Mouse (Mus musculus) liver, embryonic 13.5 days (tissue): ENCODE results near the gene Stfa3. TPM values are rescaled to one million over a fixed set of nuclear protein-coding genes. Genes with fewer than 3 reads are reported as not detected.
"Not testable (repeated sequence)": the region's sequence is repeated elsewhere in the genome, so short reads cannot be mapped to it uniquely, and the experiment has no call there.

Source experiments
- ATAC-seq: fragments of 200-750 bp; cut with Nextera tagmentation; 2 replicates; pipeline ENCODE4 v1.8.0; 2017; ENCODE audit warnings: low read depth, mild to moderate bottlenecking, moderate number of reproducible peaks, moderate library complexity
- DNase-seq: peaks from one replicate; pipeline ENCODE4 v3.0.0; 2022
- H3K27ac ChIP-seq: fragments of 300-500 bp; sonication (generic); 2 replicates; pipeline ENCODE4 v1.5.1; 2015; ENCODE audit warnings: moderate library complexity, mild to moderate bottlenecking, inconsistent platforms
- H3K27me3 ChIP-seq: fragments of 300-500 bp; sonication (generic); 2 replicates; pipeline ENCODE4 v1.6.1; 2015; ENCODE audit warnings: mild to moderate bottlenecking, inconsistent platforms
- H3K36me3 ChIP-seq: fragments of 300-500 bp; sonication (generic); 2 replicates; pipeline ENCODE4 v1.6.1; 2015; ENCODE audit warnings: mild to moderate bottlenecking, inconsistent platforms
- H3K4me1 ChIP-seq: fragments of 300-500 bp; sonication (generic); replicated peaks from 2 replicates; pipeline ENCODE4 v1.6.1; 2015; ENCODE audit warnings: inconsistent platforms
- H3K4me2 ChIP-seq: fragments of 300-500 bp; sonication (generic); 2 replicates; pipeline ENCODE4 v1.6.1; 2015; ENCODE audit warnings: inconsistent platforms, mild to moderate bottlenecking, moderate library complexity
- H3K4me3 ChIP-seq: fragments of 300-500 bp; sonication (generic); replicated peaks from 2 replicates; pipeline ENCODE4 v1.5.1; 2015; ENCODE audit warnings: mild to moderate bottlenecking, inconsistent platforms
- H3K9ac ChIP-seq: fragments of 300-500 bp; sonication (generic); 2 replicates; pipeline ENCODE4 v1.6.1; 2015; ENCODE audit warnings: mild to moderate bottlenecking, inconsistent platforms
- H3K9me3 ChIP-seq: fragments of 300-500 bp; sonication (generic); replicated peaks from 2 replicates; pipeline ENCODE4 v1.6.1; 2016; ENCODE audit warnings: inconsistent platforms
- WGBS: fragments of 180-500 bp; shearing (Covaris S2); methylation state at CpG from one replicate; pipeline ENCODE4 v1.1.7; 2015; ENCODE audit not compliant: insufficient replicate concordance; 5-methylcytosine and 5-hydroxymethylcytosine counted together
- polyA plus RNA-seq: library from polyadenylated mRNA; unstranded; fragments of >200 nt; fragmentation: Nextera tagmentation; extraction: Ambion mirVana; gene quantifications from 2 replicates; pipeline ENCODE4 v1.2.1, GENCODE M21; 2015

Gene Stfa3
- polyA plus RNA-seq, 1 experiment from 2014 or later: 14.4 TPM

GRCm38 (mm10) chr16:36467936-36468335 lies 12.7 kb upstream of the Stfa3 start:
- DNase-seq (no peak), ATAC-seq (no peak)
- Histone ChIP-seq H3K36me3 (no peaks in the 10 kb centered on the region), H3K27ac (no peak overlapping the region), H3K4me3 (no peak overlapping the region), H3K4me1 (no peaks in the 10 kb centered on the region), H3K4me2 (no peak overlapping the region), H3K27me3 (no peaks in the 10 kb centered on the region), H3K9ac (no peak overlapping the region), H3K9me3 (no peaks in the 10 kb centered on the region)
- 58% methylated on average over 2 of the region's 2 CpGs for WGBS

- no peak for DNase-seq
- no peak for ATAC-seq
- H3K4me3 ChIP-seq: no peak overlapping the region
- no peak overlapping the region for H3K4me2 ChIP-seq
- H3K9ac ChIP-seq: no peak overlapping the region
- H3K27me3 ChIP-seq: no peaks in the 10 kb centered on the region
- H3K4me1 ChIP-seq: no peaks in the 10 kb centered on the region
- no peaks in the 10 kb centered on the region for H3K36me3 ChIP-seq
- no peak overlapping the region for H3K27ac ChIP-seq
- 85% methylated on average over 3 of the region's 3 CpGs for WGBS
- H3K9me3 ChIP-seq: no peaks in the 10 kb centered on the region
Observed at GRCm38 (mm10) chr16:36465436-36465835, 10.2 kb upstream of the Stfa3 start.

GRCm38 (mm10) chr16:36464076-36464475 lies 8.9 kb upstream of the Stfa3 start:
- Histone ChIP-seq H3K9ac (no peak overlapping the region), H3K4me2 (no peak overlapping the region), H3K27ac (no peak overlapping the region), H3K4me1 (no peaks in the 10 kb centered on the region), H3K4me3 (no peak overlapping the region), H3K27me3 (no peaks in the 10 kb centered on the region), H3K9me3 (no peaks in the 10 kb centered on the region), H3K36me3 (no peaks in the 10 kb centered on the region)
- 60% methylated on average over 4 of the region's 4 CpGs for WGBS
- ATAC-seq (no peak), DNase-seq (no peak)

- Histone ChIP-seq H3K27ac (no peak overlapping the region), H3K9me3 (no peaks in the 10 kb centered on the region), H3K36me3 (no peaks in the 10 kb centered on the region), H3K27me3 (no peaks in the 10 kb centered on the region), H3K4me2 (no peak overlapping the region), H3K4me1 (no peaks in the 10 kb centered on the region), H3K9ac (no peak overlapping the region), H3K4me3 (no peak overlapping the region)
- WGBS: 37% methylated on average over 2 of the region's 2 CpGs
- ATAC-seq (no peak), DNase-seq (no peak)
Observed at GRCm38 (mm10) chr16:36460426-36460825, 5.2 kb upstream of the Stfa3 start.

- H3K9me3 ChIP-seq, H3K27ac ChIP-seq, H3K4me3 ChIP-seq, H3K36me3 ChIP-seq, DNase-seq, ATAC-seq, H3K4me1 ChIP-seq, H3K27me3 ChIP-seq, H3K9ac ChIP-seq, H3K4me2 ChIP-seq: not testable (repeated sequence)
- WGBS: 43% methylated on average over 1 of the region's 1 CpGs
Observed at GRCm38 (mm10) chr16:36420979-36421378, 34.2 kb downstream of the Stfa3 start.

GRCm38 (mm10) chr16:36408357-36408756 lies 46.8 kb downstream of the Stfa3 start, which contains the start of gene Stfa2:
Stfa2 (minus strand) TSS chr16:36408457.
- H3K4me2 ChIP-seq: no peak within 1 kb of the TSS
- H3K9me3 ChIP-seq: no peaks in the 10 kb centered on the region
- H3K4me1 ChIP-seq: no peaks in the 10 kb centered on the region
- ATAC-seq (no peak), DNase-seq (no peak)
- no peak within 1 kb of the TSS for H3K9ac ChIP-seq
- H3K27ac ChIP-seq: no peak within 1 kb of the TSS
- H3K27me3 ChIP-seq: no peaks in the 10 kb centered on the region
- no peaks in the 10 kb centered on the region for H3K36me3 ChIP-seq
- no peak within 1 kb of the TSS for H3K4me3 ChIP-seq

Other genes starting within 250 kb of the Stfa3 start
- 1.2 TPM in 1 of 2 replicates, not detected in the other for gene Gm5416, start 245.0 kb downstream of the Stfa3 start, polyA plus RNA-seq
- 2.7 and 3.1 TPM in 2 replicates for gene 2010005H15Rik, start 233.9 kb downstream of the Stfa3 start, polyA plus RNA-seq
- 133 and 136 TPM in 2 replicates for gene Stfa1, start 178.4 kb downstream of the Stfa3 start, polyA plus RNA-seq
- gene BC117090, start 121.1 kb downstream of the Stfa3 start, polyA plus RNA-seq: 0.58 TPM in 1 of 2 replicates, not detected in the other
- gene BC100530, start 87.6 kb downstream of the Stfa3 start, polyA plus RNA-seq: 107 and 110 TPM in 2 replicates
- 6.2 and 7.2 TPM in 2 replicates for gene Stfa2, start 46.9 kb downstream of the Stfa3 start, polyA plus RNA-seq
- gene Casr, start 106.7 kb upstream of the Stfa3 start, polyA plus RNA-seq: not detected in 2 replicates
- 5.2 and 6.2 TPM in 2 replicates for gene Cd86, start 210.7 kb upstream of the Stfa3 start, polyA plus RNA-seq
- 0.03 and 0.13 TPM in 2 replicates for gene Ildr1, start 238.6 kb upstream of the Stfa3 start, polyA plus RNA-seq